Mouse (Mus musculus) Patski (cell line): ENCODE measurements around the gene Gm6880. TPM values are rescaled to one million over a fixed set of nuclear protein-coding genes. Genes with fewer than 3 reads are reported as not detected.
"Not testable (repeated sequence)": the region's sequence is repeated elsewhere in the genome, so short reads cannot be mapped to it uniquely, and the experiment has no call there.

Experiments
- ATAC-seq: fragments of 100-300 bp; one replicate; pipeline ENCODE4 v1.8.0; 2021
- CTCF ChIA-PET: fragments of 350-600 bp; sonication (Branson Sonifier 250); formaldehyde crosslinking; loops from one replicate; lab custom pipeline; 2022; ENCODE audit warnings: inconsistent platforms; lab: Charles Lee
- POLR2A ChIA-PET: fragments of 350-600 bp; sonication (Branson Sonifier 250); formaldehyde crosslinking; loops from one replicate; lab custom pipeline; 2022; ENCODE audit warnings: antibody characterized with exemption, inconsistent platforms; lab: Charles Lee
- DNase-seq: peaks from one replicate; pipeline ENCODE4 v3.0.0-alpha.2; 2011; ENCODE audit warnings: low read depth, low spot score
- H3K27me3 ChIP-seq: fragments of 371-371 bp; one replicate; pipeline ENCODE4 v1.5.1; 2021
- CTCF ChIP-seq: fragments of 100-300 bp; IDR thresholded peaks from one replicate; pipeline ENCODE4 v1.5.1; 2021
- in situ Hi-C: fragments of 300-500 bp; cut with MboI; formaldehyde crosslinking; loops from 3 replicates; pipeline ENCODE4 v1.11.1; 2018; ENCODE audit warnings: low pct_unique_long_range_greater_than_20kb, mixed read lengths
- polyA plus RNA-seq: library from polyadenylated mRNA; unstranded; gene quantifications from one replicate; pipeline ENCODE4 v1.2.3, GENCODE M21; 2021

Gene Gm6880
- polyA plus RNA-seq, result not detected

- POLR2A ChIA-PET, result not testable (repeated sequence)
Measured at GRCm38 (mm10) chrX:74481349-74481885, at the start of gene Gm6880. TSS of gene Gm6880 (minus strand) at chrX:74481399.

GRCm38 (mm10) chrX:74517461-74517860 is 36.3 kb upstream of the Gm6880 start:
- CTCF ChIA-PET, POLR2A ChIA-PET, in situ Hi-C loops, ATAC-seq, DNase-seq, H3K27me3 ChIP-seq: not testable (repeated sequence)

More at GRCm38 (mm10) chrX:74481349-74481885, at the start of gene Gm6880:
- in situ Hi-C loops, ATAC-seq, CTCF ChIA-PET, DNase-seq, H3K27me3 ChIP-seq: not testable (repeated sequence)

GRCm38 (mm10) chrX:74497131-74497530 is 15.9 kb upstream of the Gm6880 start:
- TF ChIP-seq CTCF, result peak; percentile 42
- CTCF ChIA-PET, result no interaction called here
- peaks cover 23% of the 10 kb centered on the region for H3K27me3 ChIP-seq
- ATAC-seq (no peak), DNase-seq (no peak)
- in situ Hi-C loops, result no loop called here
- POLR2A ChIA-PET, result no interaction called here

- H3K27me3 ChIP-seq, result peaks cover 15% of the 10 kb centered on the region
- POLR2A ChIA-PET, result no interaction called here
Measured at GRCm38 (mm10) chrX:74452773-74453172, 28.4 kb downstream of the Gm6880 start.

GRCm38 (mm10) chrX:74451157-74451912 is 29.9 kb downstream of the Gm6880 start:
- CTCF ChIA-PET, result no interaction called here
- TF ChIP-seq CTCF, result no peak
- peaks cover 7% of the 10 kb centered on the region for H3K27me3 ChIP-seq
- ATAC-seq (no peak), DNase-seq (no peak)
- POLR2A ChIA-PET, result no interaction called here
- in situ Hi-C loops, result no loop called here

More at GRCm38 (mm10) chrX:74452773-74453172, 28.4 kb downstream of the Gm6880 start:
- DNase-seq (no peak), ATAC-seq (peak; percentile 74)
- CTCF ChIA-PET, result interaction anchor here (0.7 to 2.3 kb wide), 2 partner anchors 13 to 16 kb away, joined by 5 to 7 read pairs; no protein-coding TSS in a partner anchor
- in situ Hi-C loops, result no loop called here
- peak; percentile 61 for TF ChIP-seq CTCF

Other genes starting within 250 kb of the Gm6880 start
- 888 TPM for gene Flna, start 231.6 kb downstream of the Gm6880 start, polyA plus RNA-seq
- 88.3 TPM for gene Emd, start 226.7 kb downstream of the Gm6880 start, polyA plus RNA-seq
- gene Rpl10, start 210.6 kb downstream of the Gm6880 start, polyA plus RNA-seq, result 1,219 TPM
- 76.5 TPM for gene Taz, start 199.5 kb downstream of the Gm6880 start, polyA plus RNA-seq
- 42.2 TPM for gene Dnase1l1, start 199.1 kb downstream of the Gm6880 start, polyA plus RNA-seq
- gene Atp6ap1, start 184.3 kb downstream of the Gm6880 start, polyA plus RNA-seq, result 260 TPM
- gene Gdi1, start 176.4 kb downstream of the Gm6880 start, polyA plus RNA-seq, result 383 TPM
- gene Fam50a, start 168.4 kb downstream of the Gm6880 start, polyA plus RNA-seq, result 131 TPM
- gene Plxna3, start 152.3 kb downstream of the Gm6880 start, polyA plus RNA-seq, result 15.5 TPM
- 42.5 TPM for gene Lage3, start 127.8 kb downstream of the Gm6880 start, polyA plus RNA-seq
- gene Ubl4a, start 108.2 kb downstream of the Gm6880 start, polyA plus RNA-seq, result 31.4 TPM
- gene Slc10a3, start 108.0 kb downstream of the Gm6880 start, polyA plus RNA-seq, result 17.6 TPM
- gene Fam3a, start 88.1 kb downstream of the Gm6880 start, polyA plus RNA-seq, result 25.0 TPM
- gene Ikbkg, start 88.1 kb downstream of the Gm6880 start, polyA plus RNA-seq, result 33.9 TPM
- 64.5 TPM for gene G6pdx, start 52.2 kb downstream of the Gm6880 start, polyA plus RNA-seq
- not detected for gene Olfr1326-ps1, start 93.5 kb upstream of the Gm6880 start, polyA plus RNA-seq
- not detected for gene Olfr1325, start 111.3 kb upstream of the Gm6880 start, polyA plus RNA-seq
- not detected for gene Gm5640, start 164.2 kb upstream of the Gm6880 start, polyA plus RNA-seq